Mouse (Mus musculus) brain, embryonic 14.5 days (tissue): ENCODE results near the gene Tgfbr2. TPM values are rescaled to one million over a fixed set of nuclear protein-coding genes. Genes with fewer than 3 reads are reported as not detected.

Source experiments
- DNase-seq: peaks from one replicate; pipeline ENCODE4 v3.0.0-alpha.2; 2011; ENCODE audit warnings: low read depth
- CTCF ChIP-seq: fragments of 200-500 bp; IDR thresholded peaks from 2 replicates; pipeline ENCODE4 v1.5.1; 2012; ENCODE audit warnings: inconsistent platforms, mild to moderate bottlenecking, moderate library complexity, borderline replicate concordance; ENCODE audit not compliant: insufficient read depth, insufficient read length; ENCODE audit errors: extremely low read depth
- POLR2A ChIP-seq: fragments of 200-500 bp; IDR thresholded peaks from 2 replicates; pipeline ENCODE4 v1.6.1; 2012; ENCODE audit warnings: mild to moderate bottlenecking, inconsistent platforms, borderline replicate concordance; ENCODE audit not compliant: poor library complexity, insufficient read depth, insufficient read length, severe bottlenecking; ENCODE audit errors: extremely low read depth
- polyA plus RNA-seq: library from polyadenylated mRNA; depleted of rRNA; stranded (reverse); fragments of >200 nt; gene quantifications from 2 replicates; pipeline ENCODE4 v1.2.3, GENCODE M21; 2012

Gene Tgfbr2
- polyA plus RNA-seq, 1 experiment: 13.6 TPM

DNA sequence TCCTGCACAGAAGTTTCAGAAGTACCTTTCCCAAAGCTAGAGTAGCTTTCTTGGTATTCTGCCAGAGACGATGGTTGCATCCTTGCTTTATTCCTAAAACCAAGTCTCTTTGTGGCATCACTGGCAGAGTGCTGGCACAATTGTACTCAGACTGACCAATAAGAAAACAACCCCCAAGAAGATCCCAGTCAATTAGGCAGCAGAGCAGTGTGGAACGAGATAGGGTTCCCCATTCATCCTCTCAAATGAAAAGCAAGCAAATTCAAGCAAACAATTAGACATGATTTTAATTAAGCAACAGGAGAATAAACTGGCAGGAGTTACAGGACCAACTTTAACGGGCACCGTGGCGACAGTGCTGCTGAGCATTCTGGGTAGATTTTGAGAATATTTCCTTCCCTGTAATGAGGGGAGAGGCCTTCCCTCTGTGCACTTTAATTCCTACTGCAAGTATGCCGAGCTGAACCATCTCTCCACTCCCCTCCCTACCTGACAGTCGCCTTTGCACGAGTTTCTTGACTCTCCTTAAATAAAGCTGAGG, 56.8 kb downstream of the Tgfbr2 start:
- no peak for TF ChIP-seq CTCF
- no peak for TF ChIP-seq POLR2A
- DNase-seq: peak; percentile 76

DNA sequence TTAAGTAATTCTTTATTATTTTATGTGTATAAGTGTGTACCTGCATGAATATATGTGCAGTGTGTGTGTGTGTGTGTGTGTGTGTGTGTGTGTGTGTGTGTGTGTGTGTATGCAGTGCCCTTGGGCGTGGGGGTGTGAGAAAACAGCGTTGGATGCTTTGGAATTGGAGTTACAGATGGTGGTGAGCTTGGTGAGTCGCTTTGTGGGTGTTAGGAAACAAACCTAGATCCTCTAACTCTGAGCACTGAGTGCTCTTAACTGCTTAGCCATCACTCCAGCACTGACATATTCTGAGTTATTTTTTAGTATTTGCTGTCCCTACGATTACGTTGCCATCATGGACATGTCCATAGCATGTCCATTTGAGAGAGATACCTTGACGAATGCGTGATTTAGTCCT, 59.3 kb downstream of the Tgfbr2 start:
- DNase-seq: no peak

GRCm38 (mm10) chr9:116114339-116114738, 60.8 kb downstream of the Tgfbr2 start:
- TF ChIP-seq CTCF: no peak
- no peak for TF ChIP-seq POLR2A
- no peak for DNase-seq

More for the DNA sequence above, 59.3 kb downstream of the Tgfbr2 start:
- TF ChIP-seq CTCF (no peak), POLR2A (no peak)

DNA sequence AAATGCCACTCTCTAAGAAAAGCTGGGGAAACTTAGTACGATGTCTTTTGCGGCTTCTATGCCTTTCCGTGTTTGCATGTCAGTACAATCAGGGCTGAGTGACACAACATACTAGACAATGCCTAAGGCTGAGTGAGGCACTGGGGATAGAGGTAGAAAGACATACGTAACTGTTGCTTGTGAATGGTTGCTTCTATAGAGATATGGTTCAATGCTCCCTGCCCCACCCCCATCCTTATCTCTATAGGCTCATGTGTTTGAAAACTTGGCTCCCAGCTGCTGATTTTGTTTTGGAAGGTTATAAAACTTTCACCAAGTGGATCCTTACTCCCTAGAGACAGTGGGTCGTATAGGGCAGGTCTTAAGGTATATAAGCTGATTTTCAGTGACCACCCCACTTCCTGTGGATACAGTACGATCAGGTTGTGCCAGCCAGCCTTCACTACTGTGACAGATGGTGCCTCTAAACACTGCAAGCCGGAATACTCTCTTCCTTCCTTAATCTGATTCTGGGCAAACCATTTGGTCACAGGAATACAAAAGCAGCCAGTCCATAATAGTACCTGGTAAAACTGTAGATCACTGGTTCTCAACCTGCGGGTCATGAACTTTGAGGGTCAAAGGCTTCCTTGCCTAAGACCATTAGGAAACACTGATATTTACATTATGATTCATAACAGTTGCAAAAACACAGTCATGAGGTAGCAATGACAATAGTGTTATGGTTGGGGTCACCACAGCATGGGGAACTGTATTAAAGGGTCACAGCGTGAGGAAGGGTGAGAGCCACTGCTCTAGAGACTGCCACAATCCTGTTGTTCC, 63.8 kb downstream of the Tgfbr2 start:
- TF ChIP-seq CTCF (no peak), POLR2A (no peak)

GRCm38 (mm10) chr9:116108729-116109128, 66.4 kb downstream of the Tgfbr2 start:
- no peak for DNase-seq
- TF ChIP-seq POLR2A: no peak
- TF ChIP-seq CTCF: no peak

More for the DNA sequence above, 63.8 kb downstream of the Tgfbr2 start:
- no peak for DNase-seq

- no peak for TF ChIP-seq CTCF
- no peak for TF ChIP-seq POLR2A
- DNase-seq: no peak
Observed at GRCm38 (mm10) chr9:116104770-116105169, 70.4 kb downstream of the Tgfbr2 start.

- no peak for TF ChIP-seq POLR2A
- TF ChIP-seq CTCF: no peak
Observed at GRCm38 (mm10) chr9:116101842-116102241, 73.3 kb downstream of the Tgfbr2 start.

GRCm38 (mm10) chr9:116100015-116100414, 75.1 kb downstream of the Tgfbr2 start:
- no peak for DNase-seq
- TF ChIP-seq POLR2A: no peak
- TF ChIP-seq CTCF: no peak

More at GRCm38 (mm10) chr9:116101842-116102241, 73.3 kb downstream of the Tgfbr2 start:
- DNase-seq: no peak

DNA sequence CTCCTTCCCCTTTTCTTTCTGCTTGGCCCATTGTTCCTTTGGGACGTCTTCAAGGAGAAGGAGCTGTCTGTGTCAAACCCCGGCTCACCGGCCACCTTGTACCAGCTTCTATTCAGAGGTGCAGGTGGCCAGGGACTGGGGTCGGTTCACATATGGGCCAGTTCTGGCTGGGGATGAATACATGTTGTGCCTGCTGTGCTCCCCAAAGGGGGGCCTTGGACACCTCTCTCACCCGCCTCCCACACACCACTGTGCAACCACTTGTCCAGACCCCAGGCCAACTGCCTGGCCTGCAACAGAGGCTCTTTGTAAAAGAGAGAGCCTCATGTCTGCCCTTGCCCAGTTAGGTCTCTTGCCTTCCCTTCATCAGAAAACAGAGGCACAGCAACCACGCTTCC, 75.6 kb downstream of the Tgfbr2 start:
- TF ChIP-seq CTCF (no peak), POLR2A (no peak)

DNA sequence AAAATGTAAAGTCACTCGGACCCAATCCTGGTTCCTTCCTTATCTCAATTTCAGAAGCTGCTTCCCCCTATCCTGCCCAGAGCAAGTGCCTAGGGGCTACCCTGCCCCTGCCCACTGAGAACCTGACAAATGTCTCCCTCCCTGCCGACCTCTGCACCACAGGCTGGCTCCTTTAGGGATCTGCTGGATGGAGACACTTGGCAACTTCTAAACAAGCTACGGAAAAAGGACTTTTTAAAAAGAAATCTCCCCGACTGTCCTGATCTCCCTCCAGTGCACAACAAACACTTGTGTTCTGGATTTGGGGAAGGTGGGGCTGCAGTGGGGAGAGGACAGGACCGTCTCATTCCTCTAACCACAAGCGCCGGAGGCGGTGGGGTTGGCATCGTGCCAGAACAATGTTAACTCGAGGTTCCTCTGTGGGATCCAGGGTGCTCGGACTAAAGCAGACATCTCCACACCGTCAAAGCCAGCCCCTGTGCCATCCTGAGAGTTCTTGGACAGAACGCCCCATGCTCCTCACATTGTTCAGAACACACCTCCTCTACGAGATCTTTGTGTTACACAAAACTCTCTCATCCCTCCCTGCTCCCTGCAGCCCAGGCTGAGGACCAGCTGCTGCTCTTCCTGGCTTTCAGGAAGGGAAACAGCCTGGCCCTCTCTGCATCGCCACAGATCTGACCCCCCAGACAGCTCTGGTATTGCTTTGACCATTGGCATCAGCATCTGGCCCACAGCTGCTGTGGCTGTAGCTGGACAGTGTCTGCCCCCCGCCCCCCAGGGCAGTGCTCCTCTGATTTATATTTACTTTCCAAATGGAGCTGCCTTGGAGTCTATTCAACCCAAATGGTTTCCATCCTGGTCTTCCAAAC, 76.2 kb downstream of the Tgfbr2 start:
- no peak for DNase-seq

More for the DNA sequence above, 75.6 kb downstream of the Tgfbr2 start:
- DNase-seq: no peak

GRCm38 (mm10) chr9:116091921-116092320, 83.2 kb downstream of the Tgfbr2 start:
- TF ChIP-seq POLR2A (no peak), CTCF (no peak)
- no peak for DNase-seq

More for the DNA sequence above, 76.2 kb downstream of the Tgfbr2 start:
- TF ChIP-seq POLR2A (no peak), CTCF (no peak)

- TF ChIP-seq CTCF (no peak), POLR2A (no peak)
- DNase-seq: no peak
Observed at GRCm38 (mm10) chr9:116091101-116091841, 83.9 kb downstream of the Tgfbr2 start.
